Mouse (Mus musculus) stomach, embryonic 14.5 days (tissue): ENCODE data around the gene Sdr39u1. TPM values are rescaled to one million over a fixed set of nuclear protein-coding genes. Genes with fewer than 3 reads are reported as not detected.
A peak's percentile ranks its signal among the peaks of the same experiment; 100 is the strongest.

Experiments used
- ATAC-seq: fragments of 200-750 bp; cut with Nextera tagmentation; 2 replicates; pipeline ENCODE4 v1.8.0; 2017; ENCODE audit warnings: low read depth, moderate TSS enrichment; ENCODE audit not compliant: insufficient number of reproducible peaks, insufficient read depth, low FRiP score
- H3K27ac ChIP-seq: fragments of 300-500 bp; sonication (generic); 2 replicates; pipeline ENCODE4 v1.5.1; 2014; ENCODE audit warnings: mild to moderate bottlenecking, low read length, moderate library complexity, mixed read lengths
- H3K27me3 ChIP-seq: fragments of 300-500 bp; sonication (generic); 2 replicates; pipeline ENCODE4 v1.6.1; 2014; ENCODE audit warnings: low read length, control low read depth, mixed read lengths; ENCODE audit not compliant: control insufficient read depth, insufficient read depth
- H3K36me3 ChIP-seq: fragments of 300-500 bp; sonication (generic); 2 replicates; pipeline ENCODE4 v1.6.1; 2014; ENCODE audit warnings: mild to moderate bottlenecking, control low read depth, low read length, moderate library complexity, mixed read lengths; ENCODE audit not compliant: control insufficient read depth, insufficient read depth
- H3K4me1 ChIP-seq: fragments of 300-500 bp; sonication (generic); 2 replicates; pipeline ENCODE4 v1.6.1; 2014; ENCODE audit warnings: low read length, control low read depth, mixed read lengths; ENCODE audit not compliant: control insufficient read depth, insufficient read depth
- H3K4me2 ChIP-seq: fragments of 300-500 bp; sonication (generic); replicated peaks from 2 replicates; pipeline ENCODE4 v1.6.1; 2014; ENCODE audit warnings: low read depth, low read length, control low read depth
- H3K4me3 ChIP-seq: fragments of 300-500 bp; sonication (generic); 2 replicates; pipeline ENCODE4 v1.5.1; 2014; ENCODE audit warnings: low read depth, low read length, control low read depth
- H3K9ac ChIP-seq: fragments of 300-500 bp; sonication (generic); replicated peaks from 2 replicates; pipeline ENCODE4 v1.6.1; 2014; ENCODE audit warnings: low read depth, mild to moderate bottlenecking, control low read depth, low read length, moderate library complexity, mixed read lengths
- H3K9me3 ChIP-seq: fragments of 300-500 bp; sonication (generic); 2 replicates; pipeline ENCODE4 v1.6.1; 2016; ENCODE audit warnings: low read depth, low read length, control low read depth; ENCODE audit not compliant: control insufficient read depth
- WGBS: fragments of 180-500 bp; shearing (Covaris S2); extraction: QIAGEN DNeasy Blood & Tissue Kit; methylation state at CpG from one replicate; pipeline ENCODE4 v1.1.7; 2014; 5-methylcytosine and 5-hydroxymethylcytosine counted together
- polyA plus RNA-seq: library from polyadenylated mRNA; unstranded; fragments of >200 nt; fragmentation: Nextera tagmentation; extraction: Ambion mirVana; gene quantifications from 2 replicates; pipeline ENCODE4 v1.2.1, GENCODE M21; 2014

The Sdr39u1 gene
- polyA plus RNA-seq, 1 experiment from 2014 or later = 71.5 TPM

DNA sequence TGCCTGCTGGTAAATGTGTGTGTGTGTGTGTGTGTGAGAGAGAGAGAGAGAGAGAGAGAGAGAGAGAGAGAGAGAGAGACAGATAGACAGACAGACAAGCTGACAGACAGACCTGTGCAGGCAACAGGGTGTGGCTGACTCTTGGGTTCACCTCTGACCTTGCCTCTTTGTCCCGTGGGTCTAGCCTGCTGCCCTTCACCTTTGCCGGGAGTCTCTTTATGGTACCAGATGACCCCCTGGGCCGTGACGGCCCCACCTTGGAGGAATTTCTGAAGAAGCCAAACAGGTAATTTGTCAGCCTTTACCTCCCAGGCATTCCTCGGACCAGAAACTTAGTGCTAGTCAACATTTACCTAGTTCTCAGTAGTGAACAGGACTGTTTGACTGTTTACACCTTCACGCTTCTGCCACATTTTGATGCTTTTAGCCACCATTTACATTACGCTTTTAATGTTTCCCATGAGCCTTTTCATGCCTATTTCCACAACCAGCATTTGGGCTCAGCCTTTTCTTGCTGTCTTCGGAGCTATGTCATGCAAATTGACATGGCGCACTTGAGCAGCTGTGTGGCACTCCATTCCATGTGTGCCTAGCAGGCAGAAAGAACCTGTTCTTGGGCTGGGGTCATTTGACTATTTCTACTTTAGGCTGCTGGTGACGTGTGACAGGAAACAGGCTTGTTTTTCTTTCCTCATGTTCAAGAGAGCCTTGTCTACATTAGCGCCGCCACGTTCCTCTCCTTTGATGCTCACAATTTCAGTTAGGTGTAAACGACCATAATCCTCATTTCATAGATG, 31.7 kb downstream of the Sdr39u1 start:
- Histone ChIP-seq H3K36me3 (peaks cover 71% of the 10 kb centered on the region), H3K4me3 (no peak overlapping the region), H3K4me1 (peaks cover 4% of the 10 kb centered on the region; the same call in 1 of the 2 replicates), H3K9me3 (no peaks in the 10 kb centered on the region), H3K27me3 (no peaks in the 10 kb centered on the region), H3K4me2 (no peak overlapping the region), H3K9ac (no peak overlapping the region), H3K27ac (no peak overlapping the region)
- no peak for ATAC-seq
- 89% methylated on average over 14 of the region's 14 CpGs for WGBS

DNA sequence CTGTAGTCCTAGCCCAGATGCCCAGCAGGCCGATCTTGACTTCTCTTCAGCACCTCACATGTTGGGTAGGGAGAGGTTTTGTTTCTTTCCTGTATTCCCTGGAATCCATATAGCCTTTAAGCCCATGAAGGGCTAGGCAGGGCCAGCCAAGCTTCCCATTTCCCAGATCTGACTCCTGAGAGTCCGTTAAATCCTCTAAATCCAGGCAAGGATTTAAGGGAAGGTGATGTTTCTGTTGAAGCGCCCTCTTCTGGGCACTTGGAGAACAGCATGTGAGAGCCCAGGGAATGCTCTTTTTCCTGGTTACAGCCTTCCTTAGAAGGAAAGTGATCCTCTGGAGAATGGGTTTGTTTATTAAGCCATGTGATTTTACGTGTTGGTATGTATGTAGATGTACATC, 33.1 kb downstream of the Sdr39u1 start:
- H3K36me3 ChIP-seq = peaks cover 74% of the 10 kb centered on the region
- no peaks in the 10 kb centered on the region for H3K9me3 ChIP-seq
- H3K27ac ChIP-seq = no peak overlapping the region
- no peak overlapping the region for H3K9ac ChIP-seq
- no peak overlapping the region for H3K4me3 ChIP-seq
- no peak overlapping the region for H3K4me2 ChIP-seq
- 34% methylated on average over 4 of the region's 4 CpGs for WGBS
- no peaks in the 10 kb centered on the region for H3K27me3 ChIP-seq
- H3K4me1 ChIP-seq = peaks cover 9% of the 10 kb centered on the region; the same call in 1 of the 2 replicates
- no peak for ATAC-seq

DNA sequence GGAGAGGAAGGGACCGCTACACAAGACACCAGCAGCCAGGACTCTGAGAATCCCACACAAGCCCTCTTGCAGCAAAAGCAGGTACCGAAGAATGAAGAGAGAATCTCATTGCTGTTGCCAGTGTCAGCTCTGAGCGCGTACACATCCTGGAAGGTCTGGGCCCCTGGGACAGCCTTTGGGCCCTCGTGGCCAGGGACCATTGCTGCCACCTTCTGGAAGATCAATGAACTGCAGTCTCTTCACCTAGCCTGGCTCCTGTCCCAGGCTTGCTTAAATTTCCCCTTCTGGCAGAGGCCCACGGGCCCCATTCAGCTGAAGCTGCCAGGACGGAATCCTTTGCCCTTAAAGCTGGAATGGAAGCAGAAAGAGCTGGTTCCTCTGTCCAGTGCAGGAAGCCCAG, 36.3 kb downstream of the Sdr39u1 start:
- Histone ChIP-seq H3K4me1 (peaks cover 25% of the 10 kb centered on the region; the same call in 1 of the 2 replicates), H3K4me3 (no peak overlapping the region), H3K36me3 (peaks cover 46% of the 10 kb centered on the region), H3K4me2 (no peak overlapping the region), H3K27ac (no peak overlapping the region), H3K27me3 (no peaks in the 10 kb centered on the region), H3K9me3 (no peaks in the 10 kb centered on the region), H3K9ac (no peak overlapping the region)
- peak; percentile 54; the same call in 1 of the 2 replicates for ATAC-seq
- 26% methylated on average over 7 of the region's 7 CpGs for WGBS

DNA sequence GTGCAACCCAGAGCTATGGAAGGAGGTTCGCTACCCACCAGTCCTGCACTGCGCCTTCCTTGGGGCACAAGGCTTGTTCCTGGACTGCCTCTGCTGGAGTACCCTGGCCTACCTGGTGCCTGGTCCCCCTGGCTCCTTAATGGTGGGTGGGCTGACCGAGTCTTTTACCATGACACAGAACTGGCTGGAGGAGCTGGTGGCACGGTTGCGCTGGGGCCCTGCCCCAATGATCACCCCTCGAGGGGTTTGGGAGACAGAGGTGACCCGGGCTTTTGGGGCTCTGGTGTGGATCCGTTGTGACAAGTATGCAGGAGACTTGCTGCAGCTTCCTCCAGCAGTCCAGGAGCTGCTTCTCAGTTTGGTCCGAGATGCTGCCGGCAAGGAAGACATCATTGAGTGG, 37.1 kb downstream of the Sdr39u1 start:
- Histone ChIP-seq H3K27ac (no peak overlapping the region), H3K36me3 (peaks cover 41% of the 10 kb centered on the region), H3K27me3 (no peaks in the 10 kb centered on the region), H3K4me1 (peaks cover 29% of the 10 kb centered on the region; the same call in 1 of the 2 replicates), H3K9ac (no peak overlapping the region), H3K4me2 (no peak overlapping the region), H3K4me3 (no peak overlapping the region), H3K9me3 (no peaks in the 10 kb centered on the region)
- ATAC-seq = no peak
- 94% methylated on average over 10 of the region's 10 CpGs for WGBS

DNA sequence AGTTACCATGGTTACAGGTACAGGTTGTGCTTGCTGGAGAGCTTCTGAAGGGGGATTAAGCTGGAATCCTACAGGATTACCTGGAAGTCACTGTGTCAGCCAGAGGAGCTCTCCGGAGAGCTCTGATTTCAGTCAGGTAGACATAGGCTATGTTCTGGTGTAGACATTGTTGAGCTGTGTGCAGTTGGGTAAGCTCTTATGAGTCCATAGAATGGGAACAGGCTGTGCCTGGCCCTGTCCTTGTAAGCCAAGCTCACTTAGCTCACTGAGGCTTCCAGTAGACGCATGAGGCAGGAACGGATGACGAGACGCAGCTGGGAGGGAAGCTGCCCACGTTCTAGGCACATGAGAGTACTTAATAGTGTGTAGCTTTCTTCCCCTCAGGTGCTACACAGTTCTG, 37.9 kb downstream of the Sdr39u1 start:
- Histone ChIP-seq H3K4me1 (peaks cover 36% of the 10 kb centered on the region; the same call in 1 of the 2 replicates), H3K9me3 (no peaks in the 10 kb centered on the region), H3K4me3 (no peak overlapping the region), H3K4me2 (no peak overlapping the region), H3K27me3 (no peaks in the 10 kb centered on the region), H3K27ac (peak overlapping the region; percentile 48; the same call in 1 of the 2 replicates), H3K9ac (no peak overlapping the region), H3K36me3 (peaks cover 44% of the 10 kb centered on the region)
- WGBS = 37% methylated on average over 6 of the region's 6 CpGs
- ATAC-seq = no peak

DNA sequence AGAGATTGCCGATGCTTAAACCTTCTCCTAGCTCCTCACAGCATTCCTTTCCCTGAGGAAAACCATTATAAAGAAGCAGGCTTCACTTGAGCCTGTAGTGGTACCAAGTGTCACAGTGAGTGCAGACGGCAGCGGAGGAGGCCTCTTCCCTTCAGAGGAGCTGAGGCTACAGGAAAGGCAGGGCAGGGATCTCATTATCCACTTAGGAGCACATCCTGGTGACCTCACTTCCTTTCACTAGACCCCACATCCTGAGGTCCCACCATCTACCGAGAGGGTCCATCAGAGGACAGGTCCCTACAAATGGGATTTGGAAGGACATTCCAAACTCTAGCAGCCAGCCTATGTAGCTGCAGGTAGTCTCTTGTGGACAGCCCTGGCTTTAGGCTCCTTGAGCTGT, 42.5 kb downstream of the Sdr39u1 start:
- Histone ChIP-seq H3K27me3 (no peaks in the 10 kb centered on the region), H3K4me1 (peaks cover 50% of the 10 kb centered on the region), H3K36me3 (peaks cover 11% of the 10 kb centered on the region; the same call in 1 of the 2 replicates), H3K4me3 (0 out of 2 replicates have a peak overlapping the region, but pooled peaks have one; percentile 3), H3K4me2 (peak overlapping the region; percentile 58), H3K9ac (no peak overlapping the region), H3K9me3 (no peaks in the 10 kb centered on the region), H3K27ac (no peak overlapping the region)
- ATAC-seq = no peak
- 42% methylated on average over 4 of the region's 4 CpGs for WGBS

DNA sequence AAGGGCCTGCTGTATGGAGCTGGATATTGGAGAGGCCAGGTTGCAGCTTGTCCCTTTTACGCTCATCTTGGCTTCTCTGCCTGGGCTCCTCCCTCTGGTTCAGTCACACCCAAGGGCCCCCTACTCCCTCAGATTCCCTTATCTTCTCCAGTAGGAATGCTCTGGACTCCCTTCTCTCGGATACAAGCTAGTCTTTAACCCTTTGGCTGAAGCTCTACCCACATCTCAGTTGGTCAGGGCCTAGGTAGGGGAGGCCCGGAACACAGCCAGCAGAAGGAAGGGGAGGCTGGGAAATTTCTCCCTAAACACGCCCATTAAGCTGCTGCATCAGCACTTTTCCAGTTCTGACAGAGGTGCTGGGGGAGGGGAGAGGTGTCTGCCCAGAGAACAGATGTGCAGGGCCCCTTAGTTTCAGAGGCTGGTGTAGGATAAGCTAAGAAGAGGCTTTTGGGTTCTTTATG, 45.0 kb downstream of the Sdr39u1 start:
- ATAC-seq = peak; percentile 40
- H3K36me3 ChIP-seq = peaks cover 11% of the 10 kb centered on the region; the same call in 1 of the 2 replicates
- H3K27ac ChIP-seq = peak overlapping the region; percentile 96
- H3K4me3 ChIP-seq = peak overlapping the region; percentile 78
- no peaks in the 10 kb centered on the region for H3K9me3 ChIP-seq
- peaks cover 42% of the 10 kb centered on the region for H3K4me1 ChIP-seq
- WGBS = 2% methylated on average over 4 of the region's 4 CpGs
- peak overlapping the region; percentile 90 for H3K9ac ChIP-seq
- peak overlapping the region; percentile 58 for H3K4me2 ChIP-seq
- no peaks in the 10 kb centered on the region for H3K27me3 ChIP-seq

DNA sequence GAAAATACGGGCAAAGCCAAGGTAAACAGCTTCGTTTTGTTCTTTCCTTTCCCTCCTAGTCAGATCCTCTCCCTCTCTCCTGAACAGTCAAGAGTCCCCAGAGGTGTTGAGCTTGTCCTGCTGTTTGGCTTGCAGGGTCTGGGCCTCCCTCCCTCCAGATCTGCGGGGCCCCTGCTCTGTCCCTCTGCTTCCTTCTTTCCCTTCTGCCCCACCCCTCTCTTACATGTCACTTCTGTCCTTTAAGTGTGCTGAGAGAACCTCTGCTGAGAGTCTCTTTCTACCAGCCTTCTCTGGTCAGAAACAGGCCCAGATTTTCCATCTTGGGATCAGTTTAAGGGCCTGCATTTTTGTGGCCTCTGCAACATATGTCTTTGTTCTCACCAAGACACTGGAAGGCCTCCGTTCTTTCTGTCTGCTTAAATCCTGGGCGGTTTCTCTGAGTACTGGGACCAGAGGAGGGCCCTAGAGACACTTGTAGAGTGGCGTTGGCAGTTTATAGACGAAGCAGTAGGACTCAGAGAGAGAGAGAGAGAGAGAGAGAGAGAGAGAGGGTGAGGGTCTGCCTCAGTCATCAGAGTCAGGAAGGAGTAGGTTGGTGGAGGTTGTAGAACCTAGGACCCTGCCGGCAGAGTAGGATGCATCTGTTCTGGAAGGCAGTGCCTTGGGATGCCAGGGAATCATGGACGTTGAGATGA, 45.5 kb downstream of the Sdr39u1 start:
- Histone ChIP-seq H3K27me3 (no peaks in the 10 kb centered on the region), H3K9me3 (no peaks in the 10 kb centered on the region), H3K27ac (peak overlapping the region; percentile 96), H3K4me1 (peaks cover 39% of the 10 kb centered on the region), H3K9ac (peak overlapping the region; percentile 90), H3K4me2 (peak overlapping the region; percentile 58), H3K4me3 (peak overlapping the region; percentile 78), H3K36me3 (peaks cover 11% of the 10 kb centered on the region; the same call in 1 of the 2 replicates)
- 0% methylated on average over 9 of the region's 9 CpGs for WGBS
- peak; percentile 7; the same call in 1 of the 2 replicates for ATAC-seq
